Mouse (Mus musculus) midbrain, embryonic 14.5 days (tissue): ENCODE measurements around the gene Cxcl12. TPM values are rescaled to one million over a fixed set of nuclear protein-coding genes. Genes with fewer than 3 reads are reported as not detected.

ENCODE experiments used
- ATAC-seq: fragments of 200-750 bp; cut with Nextera tagmentation; 2 replicates; pipeline ENCODE4 v1.8.0; 2017; ENCODE audit warnings: moderate number of reproducible peaks, moderate library complexity; ENCODE audit not compliant: low FRiP score, low TSS enrichment
- DNase-seq: peaks from one replicate; pipeline ENCODE4 v3.0.0-alpha.2; 2015
- H3K27ac ChIP-seq: fragments of 300-500 bp; sonication (generic); replicated peaks from 2 replicates; pipeline ENCODE4 v1.5.1; 2014; ENCODE audit warnings: mild to moderate bottlenecking, low read depth, low read length, moderate library complexity
- H3K27me3 ChIP-seq: fragments of 300-500 bp; sonication (generic); 2 replicates; pipeline ENCODE4 v1.6.1; 2014; ENCODE audit warnings: low read length, control low read depth, mixed read lengths; ENCODE audit not compliant: control insufficient read depth, insufficient read depth
- H3K36me3 ChIP-seq: fragments of 300-500 bp; sonication (generic); 2 replicates; pipeline ENCODE4 v1.6.1; 2014; ENCODE audit warnings: low read length, control low read depth; ENCODE audit not compliant: control insufficient read depth, insufficient read depth
- H3K4me1 ChIP-seq: fragments of 300-500 bp; sonication (generic); 2 replicates; pipeline ENCODE4 v1.6.1; 2014; ENCODE audit warnings: mild to moderate bottlenecking, antibody characterized with exemption, low read length, control low read depth; ENCODE audit not compliant: control insufficient read depth, insufficient read depth
- H3K4me2 ChIP-seq: fragments of 300-500 bp; sonication (generic); 2 replicates; pipeline ENCODE4 v1.6.1; 2014; ENCODE audit warnings: mild to moderate bottlenecking, low read length, moderate library complexity
- H3K4me3 ChIP-seq: fragments of 300-500 bp; sonication (generic); replicated peaks from 2 replicates; pipeline ENCODE4 v1.5.1; 2014; ENCODE audit warnings: low read depth, low read length
- H3K9ac ChIP-seq: fragments of 300-500 bp; sonication (generic); replicated peaks from 2 replicates; pipeline ENCODE4 v1.6.1; 2014; ENCODE audit warnings: mild to moderate bottlenecking, low read length, moderate library complexity
- H3K9me3 ChIP-seq: fragments of 300-500 bp; sonication (generic); 2 replicates; pipeline ENCODE4 v1.6.1; 2016; ENCODE audit warnings: low read length, control low read depth, mixed read lengths; ENCODE audit not compliant: control insufficient read depth
- WGBS: fragments of 180-500 bp; shearing (Covaris S2); extraction: QIAGEN DNeasy Blood & Tissue Kit; methylation state at CpG from one replicate; pipeline ENCODE4 v1.1.7; 2014; 5-methylcytosine and 5-hydroxymethylcytosine counted together
- polyA plus RNA-seq: library from polyadenylated mRNA; unstranded; fragments of >200 nt; fragmentation: Nextera tagmentation; extraction: Ambion mirVana; gene quantifications from 2 replicates; pipeline ENCODE4 v1.2.1, GENCODE M21; 2014

Cxcl12 gene
- polyA plus RNA-seq, 1 experiment from 2014 or later: 80.3 TPM

DNA sequence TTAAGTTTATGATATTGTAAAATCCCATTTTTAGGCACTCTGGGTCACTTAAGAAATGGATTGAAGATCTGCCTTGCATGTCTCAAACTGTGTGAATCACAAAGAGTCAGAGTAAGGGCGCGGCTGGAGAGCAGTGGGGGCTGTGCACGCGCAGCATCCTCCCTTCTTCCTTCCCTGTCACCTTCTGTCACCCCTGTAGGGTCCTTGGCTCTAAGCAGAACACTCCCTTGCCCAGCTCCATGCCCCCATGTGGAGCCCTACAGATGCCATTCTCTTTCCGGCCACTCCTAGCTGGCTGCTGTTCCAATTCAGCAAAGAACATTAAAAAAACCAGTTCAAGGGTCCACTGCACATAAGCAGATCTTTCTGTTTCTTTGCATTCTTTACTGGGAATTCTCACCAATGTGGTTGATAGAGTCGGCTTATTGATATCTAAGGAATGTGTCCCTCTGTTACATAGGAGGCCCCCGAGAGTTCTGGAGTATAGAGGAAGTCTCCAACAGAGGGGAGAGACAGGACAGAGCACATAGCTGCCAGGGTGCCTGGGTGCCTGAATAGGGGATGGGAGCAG is 51.7 kb downstream of the Cxcl12 start:
- DNase-seq: no peak
- Histone ChIP-seq H3K4me1 (no peaks in the 10 kb centered on the region), H3K4me2 (no peak overlapping the region), H3K36me3 (no peaks in the 10 kb centered on the region), H3K4me3 (no peak overlapping the region), H3K27me3 (no peaks in the 10 kb centered on the region), H3K27ac (no peak overlapping the region), H3K9ac (no peak overlapping the region), H3K9me3 (no peaks in the 10 kb centered on the region)
- 83% methylated on average over 7 of the region's 7 CpGs for WGBS
- ATAC-seq: no peak

DNA sequence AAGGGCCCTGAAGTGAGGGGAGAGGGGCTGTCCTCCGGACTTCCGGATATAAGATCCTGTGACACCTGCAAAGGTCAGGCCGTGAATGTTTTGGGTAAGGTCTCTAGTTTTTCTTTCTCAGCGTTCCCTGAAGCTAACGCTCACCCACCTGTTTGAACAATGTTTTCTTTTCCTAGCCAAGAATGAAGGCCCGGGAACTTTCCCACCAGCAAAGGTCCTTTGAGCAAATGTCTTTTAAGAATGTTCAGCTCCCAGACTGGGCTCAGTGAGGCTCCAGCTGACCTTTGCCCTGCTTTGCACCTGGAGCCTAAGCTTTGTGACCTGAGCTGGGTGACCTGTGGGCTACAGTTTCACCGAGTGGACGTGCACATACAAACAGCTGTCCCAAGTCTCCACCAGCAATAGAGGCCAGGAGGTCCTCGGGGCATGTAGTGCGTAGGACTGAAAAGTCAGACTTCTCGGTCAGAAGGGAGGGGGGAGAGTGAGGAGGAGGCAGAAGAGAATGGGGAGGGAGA is 52.6 kb downstream of the Cxcl12 start:
- Histone ChIP-seq H3K36me3 (no peaks in the 10 kb centered on the region), H3K27me3 (no peaks in the 10 kb centered on the region), H3K9me3 (no peaks in the 10 kb centered on the region), H3K4me3 (no peak overlapping the region), H3K9ac (no peak overlapping the region), H3K4me1 (no peaks in the 10 kb centered on the region), H3K4me2 (no peak overlapping the region), H3K27ac (no peak overlapping the region)
- ATAC-seq: no peak
- 82% methylated on average over 11 of the region's 11 CpGs for WGBS
- DNase-seq: no peak
